15 mouse cellular contexts compared by ENCODE assay signal in genomic region chr1:172019863-172020521, GRCm38 (mm10). TPM values are rescaled to one million over a fixed set of nuclear protein-coding genes. Genes with fewer than 3 reads are reported as not detected.
DNase-seq lines count a peak whose midpoint lies in the region; ATAC-seq and TF ChIP-seq lines count a peak whose summit lies in the region.
"Had no signal": no experiment of that assay in that cellular context is flagged by ENCODE, and none has a peak within 500 bp of the region (broad histone marks: within the 10 kb centered on the region; RNA-seq: fewer than 3 reads in every experiment).

No protein-coding gene starts in this region.

- no peak overlapping the region for H3K27ac ChIP-seq in heart, postnatal 0 days (ENCODE audit: low read depth)
- H3K27ac ChIP-seq in heart, embryonic 11.5 days (ENCODE audit: low read depth, low read length), result no peak overlapping the region
- 0 out of 2 replicates have a peak overlapping the region, but pooled peaks have one; percentile 27 for H3K27ac ChIP-seq in neural tube, embryonic 11.5 days (ENCODE audit: low read depth, low read length)
- peak overlapping the region; percentile 96 for H3K27ac ChIP-seq in midbrain, embryonic 13.5 days
- H3K27ac ChIP-seq: heart, embryonic 10.5 days; macrophage had no signal

- no peaks in the 10 kb centered on the region for H3K27me3 ChIP-seq in heart, postnatal 0 days (ENCODE audit: control insufficient read depth, insufficient read depth, low read length)
- H3K27me3 ChIP-seq in heart, embryonic 11.5 days (ENCODE audit: control insufficient read depth, insufficient read depth, low read length), result no peaks in the 10 kb centered on the region
- H3K27me3 ChIP-seq in neural tube, embryonic 11.5 days (ENCODE audit: control insufficient read depth, insufficient read depth, low read length), result no peaks in the 10 kb centered on the region
- no peaks in the 10 kb centered on the region for H3K27me3 ChIP-seq in midbrain, embryonic 13.5 days

- H3K9me3 ChIP-seq in heart, postnatal 0 days (replicated peaks; ENCODE audit: control insufficient read depth, low read length), result no peaks in the 10 kb centered on the region
- H3K9me3 ChIP-seq in heart, embryonic 11.5 days (replicated peaks; ENCODE audit: control insufficient read depth, low read length), result no peaks in the 10 kb centered on the region
- H3K9me3 ChIP-seq in neural tube, embryonic 11.5 days (ENCODE audit: control insufficient read depth, low read length), result no peaks in the 10 kb centered on the region
- no peaks in the 10 kb centered on the region for H3K9me3 ChIP-seq in midbrain, embryonic 13.5 days
- H3K9me3 ChIP-seq: heart, embryonic 10.5 days had no signal

- no peak for TF ChIP-seq CTCF in heart, postnatal 0 days (IDR thresholded peaks at IDR 0.05; ENCODE audit: low read depth)

- no peak overlapping the region for H3K4me2 ChIP-seq in heart, postnatal 0 days (ENCODE audit: low read depth, low read length)
- H3K4me2 ChIP-seq in heart, embryonic 11.5 days, result no peak overlapping the region
- peak overlapping the region; percentile 14 for H3K4me2 ChIP-seq in neural tube, embryonic 11.5 days (ENCODE audit: low read depth)
- peak overlapping the region; percentile 24 for H3K4me2 ChIP-seq in midbrain, embryonic 13.5 days (replicated peaks)
- H3K4me2 ChIP-seq: liver, embryonic 11.5 days had no signal

- no peak for ATAC-seq in heart, postnatal 0 days (ENCODE audit: insufficient read depth, low read depth)
- no peak for ATAC-seq in heart, embryonic 11.5 days (replicated peaks; ENCODE audit: insufficient number of reproducible peaks, low FRiP score, low TSS enrichment)
- ATAC-seq in neural tube, embryonic 11.5 days (ENCODE audit: insufficient read depth, low FRiP score, low TSS enrichment), result no peak
- ATAC-seq in midbrain, embryonic 13.5 days, result no peak

- no peak overlapping the region for H3K4me3 ChIP-seq in heart, postnatal 0 days (ENCODE audit: low read depth, low read length)
- no peak overlapping the region for H3K4me3 ChIP-seq in heart, embryonic 11.5 days (ENCODE audit: low read depth, low read length)
- H3K4me3 ChIP-seq in neural tube, embryonic 11.5 days (ENCODE audit: low read depth, low read length), result no peak overlapping the region
- no peak overlapping the region for H3K4me3 ChIP-seq in midbrain, embryonic 13.5 days (replicated peaks)
- H3K4me3 ChIP-seq: heart, embryonic 10.5 days had no signal

- H3K4me1 ChIP-seq in heart, postnatal 0 days (ENCODE audit: control insufficient read depth, insufficient read depth), result peaks cover 18% of the 10 kb centered on the region
- peaks cover 17% of the 10 kb centered on the region for H3K4me1 ChIP-seq in heart, embryonic 11.5 days (ENCODE audit: control insufficient read depth, insufficient read depth, low read length)
- H3K4me1 ChIP-seq in neural tube, embryonic 11.5 days (ENCODE audit: control insufficient read depth, insufficient read depth, low read length), result peaks cover 87% of the 10 kb centered on the region
- peaks cover 97% of the 10 kb centered on the region for H3K4me1 ChIP-seq in midbrain, embryonic 13.5 days (replicated peaks)

- 70% methylated on average over 10 of the region's 10 CpGs for WGBS in heart, postnatal 0 days
- 75% methylated on average over 10 of the region's 10 CpGs for WGBS in heart, embryonic 11.5 days (ENCODE audit: insufficient replicate concordance)
- WGBS in neural tube, embryonic 11.5 days, result 61% methylated on average over 9 of the region's 10 CpGs
- WGBS in midbrain, embryonic 13.5 days, result 61% methylated on average over 10 of the region's 10 CpGs

- DNase-seq in heart, postnatal 0 days (ENCODE audit: low spot score), result peak; percentile 40
- no peak for DNase-seq in neural tube, embryonic 11.5 days (ENCODE audit: low spot score)
- no peak for DNase-seq in neural tube, embryonic 10.5 days (ENCODE audit: extremely low spot score, low spot score)
- no peak for DNase-seq in cerebellum, postnatal 36 days
- no peak for DNase-seq in ovary, postnatal 14 days (ENCODE audit: low spot score)
- no peak for DNase-seq in adrenal gland, adult 2 months
- DNase-seq: right cerebral cortex, postnatal 25 days had no signal

- TF ChIP-seq EP300 in heart, postnatal 0 days (IDR thresholded peaks at IDR 0.05; ENCODE audit: low read depth), result no peak

- no peaks in the 10 kb centered on the region for H3K36me3 ChIP-seq in heart, postnatal 0 days (replicated peaks; ENCODE audit: control insufficient read depth, insufficient read depth, low read length)
- no peaks in the 10 kb centered on the region for H3K36me3 ChIP-seq in heart, embryonic 11.5 days (ENCODE audit: control insufficient read depth, insufficient read depth, low read length)
- H3K36me3 ChIP-seq in neural tube, embryonic 11.5 days (ENCODE audit: control insufficient read depth, insufficient read depth, low read length), result no peaks in the 10 kb centered on the region; the same call in 1 of the 2 replicates
- peaks cover 9% of the 10 kb centered on the region for H3K36me3 ChIP-seq in midbrain, embryonic 13.5 days

- no peak overlapping the region for H3K9ac ChIP-seq in heart, postnatal 0 days (replicated peaks; ENCODE audit: low read depth, low read length)
- H3K9ac ChIP-seq in heart, embryonic 11.5 days (ENCODE audit: low read depth, low read length), result no peak overlapping the region
- H3K9ac ChIP-seq in neural tube, embryonic 11.5 days (ENCODE audit: low read length), result no peak overlapping the region; the same call in 1 of the 2 replicates
- H3K9ac ChIP-seq in midbrain, embryonic 13.5 days (replicated peaks), result peak overlapping the region; percentile 37; the same call in 1 of the 2 replicates

RNA-seq across cellular contexts. Expression of gene Vangl2, which starts 8.3 kb away (rescaled TPM):
- 11.2 and 11.4 TPM in 2 replicates for total RNA-seq in heart, postnatal 0 days (2014; rRNA removed; ENCODE audit: low replicate concordance)
- 4.7 and 5.2 TPM in 2 replicates for polyA plus RNA-seq in heart, postnatal 0 days (2015; fragmentation: Nextera tagmentation; extraction: Ambion mirVana)
- 10.4 and 10.9 TPM in 2 replicates for polyA plus RNA-seq in heart, embryonic 11.5 days (2014; fragmentation: Nextera tagmentation; extraction: Ambion mirVana)
- polyA plus RNA-seq in neural tube, embryonic 11.5 days (2014; fragmentation: Nextera tagmentation; extraction: Ambion mirVana), result 62.0 and 69.0 TPM in 2 replicates
- polyA plus RNA-seq in midbrain, embryonic 13.5 days (2015; fragmentation: Nextera tagmentation; extraction: Ambion mirVana), result 57.1 and 60.0 TPM in 2 replicates
- 1 to 10 TPM; 1.7 to 6.2 TPM for total RNA-seq in adrenal gland, adult 2 months (2021)
- 2.9 and 3.6 TPM in 2 replicates for polyA plus RNA-seq in adrenal gland, adult 2 months (2012; rRNA removed)

RNA-seq across cellular contexts. Expression of gene Nhlh1, which starts 37.4 kb away (rescaled TPM):
- total RNA-seq in heart, postnatal 0 days (2014; rRNA removed; ENCODE audit: low replicate concordance), result not detected in 2 replicates
- polyA plus RNA-seq in heart, postnatal 0 days (2015; fragmentation: Nextera tagmentation; extraction: Ambion mirVana), result not detected in 2 replicates
- polyA plus RNA-seq in heart, embryonic 11.5 days (2014; fragmentation: Nextera tagmentation; extraction: Ambion mirVana), result not detected in 2 replicates
- 13.8 and 15.7 TPM in 2 replicates for polyA plus RNA-seq in neural tube, embryonic 11.5 days (2014; fragmentation: Nextera tagmentation; extraction: Ambion mirVana)
- polyA plus RNA-seq in midbrain, embryonic 13.5 days (2015; fragmentation: Nextera tagmentation; extraction: Ambion mirVana), result 7.7 and 8.9 TPM in 2 replicates
- not detected for total RNA-seq in adrenal gland, adult 2 months (2021)
- polyA plus RNA-seq in adrenal gland, adult 2 months (2012; rRNA removed), result not detected in 2 replicates
- total RNA-seq: neutrophil, adult 5-6 weeks had no signal
- polyA plus RNA-seq: C2C12; intestine, embryonic 14.5 days; macrophage had no signal

Comparison
In these comparisons a context has a peak if more than half of its experiments do, and no peak if none do; other contexts are left out.
1. H3K27ac ChIP-seq: peak in neural tube, embryonic 11.5 days (single experiment) and midbrain, embryonic 13.5 days (single experiment); none in heart, postnatal 0 days (single experiment) and heart, embryonic 11.5 days (single experiment).
2. H3K4me2 ChIP-seq: peak in neural tube, embryonic 11.5 days (single experiment) and midbrain, embryonic 13.5 days (single experiment); none in heart, postnatal 0 days (single experiment) and heart, embryonic 11.5 days (single experiment).